Mouse (Mus musculus) right cerebral cortex, postnatal 25 days (tissue): ENCODE data around the gene Tle3.

Experiments
- DNase-seq: peaks from one replicate; pipeline ENCODE4 v3.0.0; 2022

Gene Tle3

GRCm38 (mm10) chr9:61439979-61440378, 67.8 kb downstream of the Tle3 start:
- DNase-seq, result no peak

GRCm38 (mm10) chr9:61441206-61441913, 69.2 kb downstream of the Tle3 start:
- DNase-seq, result no peak

- DNase-seq, result no peak
These were observed 70.9 kb downstream of the Tle3 start for GRCm38 (mm10) chr9:61442951-61443630.

- no peak for DNase-seq
These were observed 73.0 kb downstream of the Tle3 start for GRCm38 (mm10) chr9:61445151-61445550.

- no peak for DNase-seq
These were observed 73.6 kb downstream of the Tle3 start for GRCm38 (mm10) chr9:61445711-61446222.

GRCm38 (mm10) chr9:61446965-61447364, 74.8 kb downstream of the Tle3 start:
- DNase-seq, result no peak

- DNase-seq, result no peak
These were observed 77.3 kb downstream of the Tle3 start for GRCm38 (mm10) chr9:61449363-61449904.

- no peak for DNase-seq
These were observed 79.9 kb downstream of the Tle3 start for GRCm38 (mm10) chr9:61452081-61452480.

GRCm38 (mm10) chr9:61455861-61456261, 83.7 kb downstream of the Tle3 start:
- no peak for DNase-seq

- DNase-seq, result no peak
These were observed 84.4 kb downstream of the Tle3 start for GRCm38 (mm10) chr9:61456441-61457161.

- no peak for DNase-seq
These were observed 85.0 kb downstream of the Tle3 start for GRCm38 (mm10) chr9:61457162-61457523.

- DNase-seq, result no peak
These were observed 89.7 kb downstream of the Tle3 start for GRCm38 (mm10) chr9:61461859-61462258.

- DNase-seq, result no peak
These were observed 95.3 kb downstream of the Tle3 start for GRCm38 (mm10) chr9:61467436-61467835.
